Mouse (Mus musculus) neural tube, embryonic 14.5 days (tissue): ENCODE data around the gene Tmem37. TPM values are rescaled to one million over a fixed set of nuclear protein-coding genes. Genes with fewer than 3 reads are reported as not detected.
"Not testable (repeated sequence)": the region's sequence is repeated elsewhere in the genome, so short reads cannot be mapped to it uniquely, and the experiment has no call there.

Experiments used
- ATAC-seq: fragments of 200-750 bp; cut with Nextera tagmentation; 2 replicates; pipeline ENCODE4 v1.8.0; 2017; ENCODE audit warnings: low read depth, mild to moderate bottlenecking, moderate TSS enrichment, moderate library complexity
- H3K27ac ChIP-seq: fragments of 300-500 bp; sonication (generic); 2 replicates; pipeline ENCODE4 v1.5.1; 2014; ENCODE audit warnings: low read depth, mild to moderate bottlenecking, control low read depth, low read length, moderate library complexity, mixed read lengths
- H3K27me3 ChIP-seq: fragments of 300-500 bp; sonication (generic); 2 replicates; pipeline ENCODE4 v1.6.1; 2014; ENCODE audit warnings: low read length; ENCODE audit not compliant: control insufficient read depth, insufficient read depth
- H3K36me3 ChIP-seq: fragments of 300-500 bp; sonication (generic); 2 replicates; pipeline ENCODE4 v1.6.1; 2014; ENCODE audit warnings: low read length, mixed read lengths; ENCODE audit not compliant: control insufficient read depth, insufficient read depth
- H3K4me1 ChIP-seq: fragments of 300-500 bp; sonication (generic); 2 replicates; pipeline ENCODE4 v1.6.1; 2014; ENCODE audit warnings: low read length; ENCODE audit not compliant: control insufficient read depth, insufficient read depth
- H3K4me2 ChIP-seq: fragments of 300-500 bp; sonication (generic); 2 replicates; pipeline ENCODE4 v1.6.1; 2014; ENCODE audit warnings: mild to moderate bottlenecking, low read depth, low read length, control low read depth
- H3K4me3 ChIP-seq: fragments of 300-500 bp; sonication (generic); 2 replicates; pipeline ENCODE4 v1.5.1; 2014; ENCODE audit warnings: low read depth, low read length, control low read depth, mixed read lengths
- H3K9ac ChIP-seq: fragments of 300-500 bp; sonication (generic); replicated peaks from 2 replicates; pipeline ENCODE4 v1.6.1; 2014; ENCODE audit warnings: low read depth, mild to moderate bottlenecking, control low read depth, low read length, mixed read lengths
- H3K9me3 ChIP-seq: fragments of 300-500 bp; sonication (generic); 2 replicates; pipeline ENCODE4 v1.6.1; 2016; ENCODE audit warnings: low read length; ENCODE audit not compliant: control insufficient read depth
- WGBS: fragments of 180-500 bp; shearing (Covaris S2); extraction: QIAGEN DNeasy Blood & Tissue Kit; methylation state at CpG from one replicate; pipeline ENCODE4 v1.1.7; 2014; 5-methylcytosine and 5-hydroxymethylcytosine counted together
- polyA plus RNA-seq: library from polyadenylated mRNA; unstranded; fragments of >200 nt; fragmentation: Nextera tagmentation; extraction: Ambion mirVana; gene quantifications from 2 replicates; pipeline ENCODE4 v1.2.1, GENCODE M21; 2014

Tmem37 gene
- polyA plus RNA-seq, 1 experiment from 2014 or later: 2.6 TPM

DNA sequence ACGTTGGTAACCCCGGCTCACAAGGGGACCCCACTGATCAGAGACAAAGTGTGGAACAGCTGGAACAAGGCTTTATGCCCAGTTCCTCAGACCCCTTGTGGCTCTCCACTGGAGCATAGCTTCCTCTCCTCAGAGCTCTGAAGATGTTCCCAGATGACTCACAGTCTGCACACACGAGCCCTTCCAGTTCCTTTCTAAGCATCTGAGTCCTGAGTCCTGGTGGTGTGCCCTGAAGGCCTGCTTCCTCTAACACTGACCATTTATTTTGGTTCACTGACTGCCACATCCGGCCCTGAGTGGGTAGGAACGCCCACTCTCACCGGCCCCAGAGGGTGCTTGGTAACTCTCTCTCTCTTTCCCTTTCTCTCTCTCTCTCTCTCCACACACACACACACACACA lies 25.6 kb upstream of the Tmem37 start:
- Histone ChIP-seq H3K36me3 (no peaks in the 10 kb centered on the region), H3K27me3 (no peaks in the 10 kb centered on the region), H3K9ac (no peak overlapping the region), H3K27ac (no peak overlapping the region), H3K4me1 (no peaks in the 10 kb centered on the region), H3K9me3 (no peaks in the 10 kb centered on the region), H3K4me3 (no peak overlapping the region), H3K4me2 (no peak overlapping the region)
- WGBS: 69% methylated on average over 6 of the region's 6 CpGs
- ATAC-seq: no peak

DNA sequence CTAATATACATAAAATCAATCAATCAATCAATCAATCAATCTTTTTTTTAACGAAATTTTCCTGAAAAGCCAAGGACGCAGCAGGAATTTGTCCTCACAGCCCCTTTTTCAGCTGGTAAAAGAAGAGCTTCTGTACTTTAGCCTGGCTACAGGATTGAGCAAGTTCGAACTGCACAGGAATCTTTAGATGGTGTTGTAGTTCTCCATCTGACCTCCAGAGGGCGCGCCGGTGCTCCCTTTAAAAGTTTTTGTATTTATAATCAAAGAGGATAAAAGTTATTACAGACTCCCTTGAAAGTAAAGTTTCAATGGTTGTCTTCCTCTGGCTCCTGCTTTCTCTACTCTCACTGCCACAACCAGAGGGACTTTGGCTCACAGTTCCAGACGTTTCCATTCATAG lies 24.5 kb upstream of the Tmem37 start:
- no peaks in the 10 kb centered on the region for H3K36me3 ChIP-seq
- no peak for ATAC-seq
- 14% methylated on average over 7 of the region's 7 CpGs for WGBS
- H3K9me3 ChIP-seq: no peaks in the 10 kb centered on the region
- no peaks in the 10 kb centered on the region for H3K27me3 ChIP-seq
- no peaks in the 10 kb centered on the region for H3K4me1 ChIP-seq
- H3K27ac ChIP-seq: no peak overlapping the region
- H3K9ac ChIP-seq: no peak overlapping the region
- no peak overlapping the region for H3K4me2 ChIP-seq
- no peak overlapping the region for H3K4me3 ChIP-seq

DNA sequence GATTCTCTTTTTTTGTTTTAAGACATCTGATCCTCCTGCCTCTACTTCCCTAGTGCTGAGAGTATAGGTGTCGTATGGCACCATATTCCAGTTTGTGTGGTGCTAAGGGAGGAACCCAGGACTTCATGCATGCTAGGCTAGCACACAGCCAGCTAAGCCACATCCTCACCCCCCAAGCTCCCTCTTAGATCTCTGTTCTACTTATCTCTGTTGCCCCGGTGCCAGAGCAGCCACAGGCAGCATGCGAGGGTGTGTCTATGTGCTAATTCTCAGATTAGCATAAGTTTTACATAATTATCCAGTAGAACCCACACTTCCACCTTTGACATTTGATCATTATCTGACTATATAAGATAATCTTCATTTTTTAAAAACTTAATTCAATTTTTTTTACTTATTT lies 21.0 kb upstream of the Tmem37 start:
- no peaks in the 10 kb centered on the region for H3K27me3 ChIP-seq
- H3K9ac ChIP-seq: no peak overlapping the region
- H3K27ac ChIP-seq: no peak overlapping the region
- no peak for ATAC-seq
- 88% methylated on average over 3 of the region's 3 CpGs for WGBS
- no peaks in the 10 kb centered on the region for H3K4me1 ChIP-seq
- no peak overlapping the region for H3K4me3 ChIP-seq
- H3K4me2 ChIP-seq: no peak overlapping the region
- H3K36me3 ChIP-seq: no peaks in the 10 kb centered on the region
- no peaks in the 10 kb centered on the region for H3K9me3 ChIP-seq

DNA sequence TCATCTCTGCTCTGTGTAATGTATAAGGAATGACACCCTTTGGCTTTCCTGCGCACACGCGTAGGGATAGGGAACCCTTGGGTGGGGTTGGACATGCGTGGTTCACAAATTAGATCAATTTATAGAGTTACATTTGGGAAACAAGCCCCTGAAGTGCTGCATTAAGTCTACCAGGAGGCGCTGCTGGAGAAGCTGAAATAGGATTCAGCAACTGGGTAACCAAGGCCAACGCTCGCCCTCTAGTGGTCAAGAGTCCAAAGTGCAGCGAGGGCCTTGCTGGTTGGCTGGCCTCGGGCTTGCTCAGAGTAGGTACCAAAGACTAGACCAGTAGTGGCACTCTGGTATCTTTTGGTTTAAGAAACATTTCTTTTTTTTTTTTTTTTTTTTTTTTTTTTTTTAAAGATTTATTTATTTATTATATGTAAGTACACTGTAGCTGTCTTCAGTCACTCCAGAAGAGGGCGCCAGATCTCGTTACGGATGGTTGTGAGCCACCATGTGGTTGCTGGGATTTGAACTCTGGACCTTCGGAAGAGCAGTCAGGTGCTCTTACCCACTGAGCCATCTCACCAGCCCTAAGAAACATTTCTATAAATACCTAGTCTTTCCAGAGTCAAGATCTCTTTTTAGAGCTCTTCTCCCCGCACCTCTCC lies 19.7 kb upstream of the Tmem37 start:
- H3K9me3 ChIP-seq, H3K27me3 ChIP-seq, H3K4me1 ChIP-seq, H3K4me2 ChIP-seq, H3K27ac ChIP-seq, H3K9ac ChIP-seq, H3K36me3 ChIP-seq, H3K4me3 ChIP-seq: not testable (repeated sequence)
- peak; percentile 44; the same call in 1 of the 2 replicates for ATAC-seq
- 53% methylated on average over 11 of the region's 14 CpGs for WGBS

DNA sequence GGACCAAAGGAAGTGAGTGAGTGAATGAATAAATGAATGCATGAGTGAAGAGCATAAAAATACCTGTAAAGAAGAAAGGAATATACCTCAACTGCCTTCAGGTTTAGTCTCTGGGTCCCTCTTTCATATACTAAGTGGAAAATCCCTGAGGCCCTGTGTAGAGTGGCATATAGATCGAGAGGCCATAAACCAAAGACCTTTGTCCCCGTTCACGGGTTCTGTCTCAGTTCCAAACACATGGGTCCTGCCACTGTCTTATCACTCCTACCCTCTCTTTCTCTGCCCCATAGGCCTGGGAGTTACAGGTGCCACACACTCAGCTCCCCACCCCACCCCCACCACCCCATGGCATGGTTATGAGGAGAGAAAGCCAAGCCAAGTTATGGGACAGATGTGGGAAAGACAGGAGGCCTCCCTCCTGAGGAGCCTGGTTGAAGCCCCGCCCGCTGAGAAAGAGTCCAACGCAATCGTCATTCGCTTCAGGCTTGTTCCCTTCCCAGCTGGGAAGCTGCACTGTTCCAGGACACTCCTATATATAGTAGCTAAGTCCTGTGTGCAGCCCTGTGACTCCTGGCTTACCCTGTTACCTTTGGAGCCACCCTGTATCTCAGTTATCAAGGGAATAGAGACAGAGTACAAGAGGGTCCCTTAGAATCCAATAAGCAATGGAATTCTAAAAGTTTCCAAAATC lies 17.2 kb upstream of the Tmem37 start:
- Histone ChIP-seq H3K27me3 (no peaks in the 10 kb centered on the region), H3K9ac (no peak overlapping the region), H3K4me3 (no peak overlapping the region), H3K4me2 (no peak overlapping the region), H3K27ac (no peak overlapping the region), H3K9me3 (no peaks in the 10 kb centered on the region), H3K36me3 (no peaks in the 10 kb centered on the region), H3K4me1 (no peaks in the 10 kb centered on the region)
- ATAC-seq: no peak
- WGBS: 83% methylated on average over 8 of the region's 8 CpGs

DNA sequence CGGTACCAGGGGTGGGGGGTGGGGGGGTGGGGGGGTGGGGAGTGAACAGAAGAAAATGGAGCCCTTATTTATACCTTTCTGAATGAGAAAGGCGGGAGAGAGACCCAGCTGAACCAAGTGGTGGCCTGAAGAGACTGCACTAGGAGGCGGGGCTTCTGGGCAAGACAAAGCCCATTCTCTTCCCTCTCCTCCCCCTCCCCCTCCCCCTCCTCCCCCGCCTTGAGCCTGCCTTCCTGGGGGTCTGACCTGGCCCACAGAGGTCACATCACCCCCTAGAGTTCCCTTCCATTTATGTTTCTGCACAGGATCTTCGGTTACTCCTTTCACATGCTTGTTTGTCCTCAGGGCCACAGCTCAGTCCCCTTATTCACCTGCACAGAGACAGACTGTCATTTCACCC lies 15.3 kb upstream of the Tmem37 start:
- Histone ChIP-seq H3K36me3 (no peaks in the 10 kb centered on the region), H3K4me3 (no peak overlapping the region), H3K27me3 (no peaks in the 10 kb centered on the region), H3K9ac (no peak overlapping the region), H3K4me2 (no peak overlapping the region), H3K9me3 (no peaks in the 10 kb centered on the region), H3K27ac (no peak overlapping the region), H3K4me1 (no peaks in the 10 kb centered on the region)
- 6% methylated on average over 5 of the region's 5 CpGs for WGBS
- no peak for ATAC-seq

DNA sequence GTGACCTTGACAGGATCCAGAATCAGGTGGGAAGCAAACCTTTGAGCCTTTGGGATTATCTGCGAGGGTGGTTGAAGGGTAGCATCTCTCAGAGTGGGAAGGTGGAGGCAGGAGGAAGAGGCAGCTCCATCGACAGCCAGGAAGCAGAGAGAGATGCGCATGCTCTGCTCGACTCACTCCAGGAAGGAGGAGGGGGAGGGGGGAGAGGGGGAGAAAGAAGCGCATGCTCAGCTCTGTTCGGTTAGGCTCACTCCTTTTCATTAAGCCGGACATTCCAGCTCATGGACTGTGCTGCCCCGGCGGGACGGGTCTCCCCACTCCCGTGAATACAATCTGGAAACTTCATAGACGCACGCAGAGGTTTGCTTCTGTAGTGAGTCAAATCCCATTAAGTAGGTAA lies 12.8 kb upstream of the Tmem37 start:
- no peak overlapping the region for H3K9ac ChIP-seq
- no peaks in the 10 kb centered on the region for H3K36me3 ChIP-seq
- no peak overlapping the region for H3K4me2 ChIP-seq
- 74% methylated on average over 13 of the region's 13 CpGs for WGBS
- H3K4me1 ChIP-seq: no peaks in the 10 kb centered on the region
- no peak for ATAC-seq
- H3K27ac ChIP-seq: no peak overlapping the region
- no peak overlapping the region for H3K4me3 ChIP-seq
- no peaks in the 10 kb centered on the region for H3K27me3 ChIP-seq
- no peaks in the 10 kb centered on the region for H3K9me3 ChIP-seq

DNA sequence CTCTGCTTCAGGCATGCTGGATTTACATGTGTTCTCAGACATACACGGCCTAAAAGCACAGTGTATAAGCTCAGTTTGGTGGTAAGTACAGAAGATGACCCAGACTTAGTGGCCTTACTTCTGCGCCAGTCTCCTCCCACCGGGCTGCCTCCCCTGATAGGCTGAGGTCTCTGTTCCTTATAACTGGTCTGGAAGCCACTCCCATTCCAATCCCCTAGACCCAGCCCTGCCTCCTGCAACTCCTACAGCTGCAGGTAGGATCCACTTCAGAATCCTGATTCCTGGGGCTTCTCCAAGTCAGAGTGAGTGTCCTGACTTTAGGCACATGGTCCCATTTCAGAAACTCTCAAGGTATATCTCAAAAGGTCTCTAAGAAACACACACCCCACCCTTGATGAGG lies 11.8 kb upstream of the Tmem37 start:
- Histone ChIP-seq H3K36me3 (no peaks in the 10 kb centered on the region), H3K9ac (no peak overlapping the region), H3K27ac (no peak overlapping the region), H3K27me3 (no peaks in the 10 kb centered on the region), H3K4me2 (no peak overlapping the region), H3K4me1 (no peaks in the 10 kb centered on the region), H3K9me3 (no peaks in the 10 kb centered on the region), H3K4me3 (no peak overlapping the region)
- ATAC-seq: no peak
- WGBS: 70% methylated on average over 3 of the region's 3 CpGs

DNA sequence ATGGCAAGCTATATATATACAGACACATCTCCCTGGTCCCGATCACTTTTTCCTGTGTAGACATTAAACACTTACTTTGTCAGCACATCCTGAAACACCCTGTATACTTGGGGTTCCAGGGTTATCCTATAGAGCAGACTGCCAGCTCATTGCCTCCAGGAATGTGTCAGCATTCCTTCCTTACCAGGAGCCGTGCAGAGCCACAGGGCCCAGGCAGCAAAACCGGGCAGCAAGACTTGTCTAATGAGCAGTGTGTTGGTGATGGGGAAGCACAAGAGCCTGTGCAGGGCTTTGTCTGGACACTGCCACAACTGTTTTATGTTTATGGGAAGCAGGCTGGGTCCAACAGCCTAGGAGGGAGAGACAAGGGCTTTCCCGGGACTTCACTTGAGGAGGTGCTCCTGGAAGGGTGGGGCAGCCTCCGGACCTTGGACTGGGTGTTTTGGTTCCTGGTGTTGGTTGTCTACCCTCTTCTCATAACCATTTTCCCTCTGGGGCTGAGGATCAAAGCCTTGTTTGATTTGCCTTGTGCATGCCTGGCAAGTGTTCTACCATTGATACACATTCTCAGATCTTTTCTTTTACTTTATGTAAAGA lies 10.1 kb upstream of the Tmem37 start:
- ATAC-seq: no peak
- Histone ChIP-seq H3K4me1 (no peaks in the 10 kb centered on the region), H3K27me3 (no peaks in the 10 kb centered on the region), H3K4me2 (no peak overlapping the region), H3K4me3 (no peak overlapping the region), H3K9me3 (no peaks in the 10 kb centered on the region), H3K27ac (no peak overlapping the region), H3K9ac (no peak overlapping the region), H3K36me3 (no peaks in the 10 kb centered on the region)
- WGBS: 60% methylated on average over 5 of the region's 5 CpGs
